Mouse (Mus musculus): ENCODE measurements around the gene Btbd35f4. TPM values are rescaled to one million over a fixed set of nuclear protein-coding genes. Genes with fewer than 3 reads are reported as not detected.
"Not testable (repeated sequence)": the region's sequence is repeated elsewhere in the genome, so short reads cannot be mapped to it uniquely, and the experiment has no call there.

Btbd35f4 gene
- not detected in 2 replicates for polyA plus RNA-seq (2016; fragmentation: Nextera tagmentation; extraction: Ambion mirVana)

GRCm38 (mm10) chrX:4800196-4800595 is at the start of gene Btbd35f4:
TSS of gene Btbd35f4 (plus strand) at chrX:4800496.
- not testable (repeated sequence) for H3K4me2 ChIP-seq; H3K27me3 ChIP-seq (replicated peaks); H3K4me1 ChIP-seq (replicated peaks); H3K9me3 ChIP-seq (replicated peaks); H3K27ac ChIP-seq (ENCODE audit: poor library complexity, severe bottlenecking); H3K36me3 ChIP-seq; H3K9ac ChIP-seq; H3K4me3 ChIP-seq; ATAC-seq (ENCODE audit: insufficient number of reproducible peaks, low FRiP score)
- WGBS = no CpG with 5 or more reads among the region's 4 CpGs

GRCm38 (mm10) chrX:4840016-4840415 is 39.7 kb downstream of the Btbd35f4 start:
- WGBS = no CpG with 5 or more reads among the region's 1 CpGs

More at GRCm38 (mm10) chrX:4840016-4840415, 39.7 kb downstream of the Btbd35f4 start:
- not testable (repeated sequence) for ATAC-seq (ENCODE audit: insufficient number of reproducible peaks, low FRiP score); H3K27me3 ChIP-seq (replicated peaks); H3K4me2 ChIP-seq; H3K4me1 ChIP-seq (replicated peaks); H3K9ac ChIP-seq; H3K9me3 ChIP-seq (replicated peaks); H3K27ac ChIP-seq (ENCODE audit: poor library complexity, severe bottlenecking); H3K4me3 ChIP-seq; H3K36me3 ChIP-seq

Other genes with a start within 250 kb of the Btbd35f4 start
- not detected in 2 replicates for gene Btbd35f27, start 151.6 kb downstream of the Btbd35f4 start, polyA plus RNA-seq (2016; fragmentation: Nextera tagmentation; extraction: Ambion mirVana)